Mouse (Mus musculus): Measurements from ENCODE around the gene Nmt1.

The Nmt1 gene

GRCm38 (mm10) chr11:103093306-103093705, 65.3 kb downstream of the Nmt1 start:
- DNase-seq: no peak

- peak in 1 of 2 experiments; percentile 46 for DNase-seq
These were observed 66.2 kb downstream of the Nmt1 start for GRCm38 (mm10) chr11:103093862-103094833.

- no peak for DNase-seq
These were observed 67.2 kb downstream of the Nmt1 start for GRCm38 (mm10) chr11:103095107-103095670.

GRCm38 (mm10) chr11:103095801-103096200, 67.8 kb downstream of the Nmt1 start:
- no peak for DNase-seq

GRCm38 (mm10) chr11:103096979-103097894, 69.2 kb downstream of the Nmt1 start:
- no peak for DNase-seq

GRCm38 (mm10) chr11:103098531-103099190, 70.7 kb downstream of the Nmt1 start:
- DNase-seq: no peak

GRCm38 (mm10) chr11:103099352-103099940, 71.5 kb downstream of the Nmt1 start:
- no peak for DNase-seq

GRCm38 (mm10) chr11:103100361-103100760, 72.4 kb downstream of the Nmt1 start:
- DNase-seq: no peak

GRCm38 (mm10) chr11:103101481-103101865, 73.5 kb downstream of the Nmt1 start, which contains the start of the genes Plcd3 and Acbd4:
Plcd3 (minus strand) TSS chr11:103101658.
Acbd4 (plus strand) TSS chr11:103101682.
- DNase-seq: peak; percentile 91

- peak; percentile 84 to 85 for DNase-seq
These were observed 74.0 kb downstream of the Nmt1 start for GRCm38 (mm10) chr11:103101866-103102501.

- DNase-seq: peak; percentile 97 to 98
These were observed 74.8 kb downstream of the Nmt1 start for GRCm38 (mm10) chr11:103102725-103103349.

GRCm38 (mm10) chr11:103103621-103104020, 75.6 kb downstream of the Nmt1 start:
- DNase-seq: peak in 1 of 2 experiments; percentile 6

GRCm38 (mm10) chr11:103104469-103104868, 76.5 kb downstream of the Nmt1 start:
- no peak for DNase-seq

GRCm38 (mm10) chr11:103105180-103105725, 77.3 kb downstream of the Nmt1 start:
- DNase-seq: no peak

- no peak for DNase-seq
These were observed 77.8 kb downstream of the Nmt1 start for GRCm38 (mm10) chr11:103105810-103106209.

GRCm38 (mm10) chr11:103106386-103106785, 78.4 kb downstream of the Nmt1 start:
- no peak for DNase-seq

- DNase-seq: peak in 1 of 2 experiments; percentile 15
These were observed 83.3 kb downstream of the Nmt1 start for GRCm38 (mm10) chr11:103111301-103111700.

GRCm38 (mm10) chr11:103111881-103112551, 84.0 kb downstream of the Nmt1 start:
- peak; percentile 90 to 93 for DNase-seq

GRCm38 (mm10) chr11:103112552-103112912, 84.5 kb downstream of the Nmt1 start:
- peak in 1 of 2 experiments; percentile 14 for DNase-seq

- no peak for DNase-seq
These were observed 85.0 kb downstream of the Nmt1 start for GRCm38 (mm10) chr11:103113005-103113404.
